Mouse (Mus musculus): ENCODE data around the gene Dpp6. TPM values are rescaled to one million over a fixed set of nuclear protein-coding genes. Genes with fewer than 3 reads are reported as not detected.

The Dpp6 gene
- polyA plus RNA-seq, 1 experiment, result 0.01 TPM

- Histone ChIP-seq H3K4me3 (ENCODE audit: insufficient read depth, poor library complexity, severe bottlenecking) (no peak overlapping the region), H3K27me3 (ENCODE audit: control insufficient read depth, insufficient read depth, insufficient read length) (no peaks in the 10 kb centered on the region), H3ac (ENCODE audit: control insufficient read depth, insufficient read length, low read depth) (no peak overlapping the region), H3K79me3 (ENCODE audit: low read depth) (no peaks in the 10 kb centered on the region), H3K79me2 (ENCODE audit: control insufficient read depth, insufficient read depth) (no peaks in the 10 kb centered on the region), H3K36me3 (ENCODE audit: control insufficient read depth, insufficient read depth) (no peaks in the 10 kb centered on the region)
- no peak for TF ChIP-seq USF1 (IDR thresholded peaks at IDR 0.05; ENCODE audit: low read depth)
- TF ChIP-seq MYOG (IDR thresholded peaks at IDR 0.05; ENCODE audit: control insufficient read depth, extremely low read depth, insufficient read length), result no peak
- no peak for TF ChIP-seq CEBPB (IDR thresholded peaks at IDR 0.05; ENCODE audit: low read depth)
- no peak for TF ChIP-seq FOSL1 (IDR thresholded peaks at IDR 0.05; ENCODE audit: insufficient read depth, low read length, poor library complexity, severe bottlenecking)
- TF ChIP-seq MYOD1 (IDR thresholded peaks at IDR 0.05; ENCODE audit: control insufficient read depth, insufficient read length, low read depth), result no peak
- no peak for TF ChIP-seq MAX (IDR thresholded peaks at IDR 0.05)
- TF ChIP-seq CTCF (IDR thresholded peaks at IDR 0.05; ENCODE audit: control insufficient read depth, insufficient read depth, insufficient read length), result no peak
Observed at GRCm38 (mm10) chr5:26924552-26924951, 107.5 kb downstream of the Dpp6 start.

- Histone ChIP-seq H3K36me3 (ENCODE audit: control insufficient read depth, insufficient read depth) (no peaks in the 10 kb centered on the region), H3K4me3 (ENCODE audit: insufficient read depth, poor library complexity, severe bottlenecking) (no peak overlapping the region), H3ac (ENCODE audit: control insufficient read depth, insufficient read length, low read depth) (no peak overlapping the region), H3K79me2 (ENCODE audit: control insufficient read depth, insufficient read depth) (no peaks in the 10 kb centered on the region), H3K27me3 (ENCODE audit: control insufficient read depth, insufficient read depth, insufficient read length) (no peaks in the 10 kb centered on the region), H3K79me3 (ENCODE audit: low read depth) (no peaks in the 10 kb centered on the region)
- TF ChIP-seq MYOG (IDR thresholded peaks at IDR 0.05; ENCODE audit: control insufficient read depth, extremely low read depth, insufficient read length) (no peak), USF1 (IDR thresholded peaks at IDR 0.05; ENCODE audit: low read depth) (no peak), FOSL1 (IDR thresholded peaks at IDR 0.05; ENCODE audit: insufficient read depth, low read length, poor library complexity, severe bottlenecking) (no peak), CEBPB (IDR thresholded peaks at IDR 0.05; ENCODE audit: low read depth) (no peak)
Observed at GRCm38 (mm10) chr5:26932413-26933122, 115.6 kb downstream of the Dpp6 start.

DNA sequence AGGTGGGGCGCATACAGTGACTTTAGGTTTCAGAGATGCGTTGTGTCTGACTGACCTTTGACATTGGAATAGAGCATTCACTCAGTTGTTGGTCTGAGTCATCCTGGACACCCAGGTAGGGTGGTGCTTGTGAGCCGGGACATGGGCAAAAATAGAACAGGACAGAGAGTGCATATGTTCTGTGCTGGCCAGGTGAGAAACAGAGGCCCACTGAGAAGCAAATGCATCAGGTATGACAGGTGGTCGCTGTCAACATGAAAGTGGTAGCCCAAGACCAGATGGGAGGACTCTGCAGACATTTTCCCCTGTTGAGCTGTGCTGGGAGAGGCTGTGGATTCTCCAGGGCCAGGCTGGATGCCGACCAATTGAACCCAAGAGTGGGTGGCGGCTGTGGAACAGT is 117.9 kb downstream of the Dpp6 start:
- H3K27me3 ChIP-seq (ENCODE audit: control insufficient read depth, insufficient read depth, insufficient read length), result no peaks in the 10 kb centered on the region
- H3K36me3 ChIP-seq (ENCODE audit: control insufficient read depth, insufficient read depth), result no peaks in the 10 kb centered on the region
- no peak overlapping the region for H3K4me3 ChIP-seq (ENCODE audit: insufficient read depth, poor library complexity, severe bottlenecking)
- no peaks in the 10 kb centered on the region for H3K79me2 ChIP-seq (ENCODE audit: control insufficient read depth, insufficient read depth)
- H3ac ChIP-seq (ENCODE audit: control insufficient read depth, insufficient read length, low read depth), result no peak overlapping the region
- TF ChIP-seq USF1 (IDR thresholded peaks at IDR 0.05; ENCODE audit: low read depth) (no peak), MAX (IDR thresholded peaks at IDR 0.05) (no peak), MYOD1 (IDR thresholded peaks at IDR 0.05; ENCODE audit: control insufficient read depth, insufficient read length, low read depth) (no peak), MYOG (IDR thresholded peaks at IDR 0.05; ENCODE audit: control insufficient read depth, extremely low read depth, insufficient read length) (no peak), CEBPB (IDR thresholded peaks at IDR 0.05; ENCODE audit: low read depth) (no peak), FOSL1 (IDR thresholded peaks at IDR 0.05; ENCODE audit: insufficient read depth, low read length, poor library complexity, severe bottlenecking) (no peak), CTCF (IDR thresholded peaks at IDR 0.05; ENCODE audit: control insufficient read depth, insufficient read depth, insufficient read length) (no peak)
- no peaks in the 10 kb centered on the region for H3K79me3 ChIP-seq (ENCODE audit: low read depth)

DNA sequence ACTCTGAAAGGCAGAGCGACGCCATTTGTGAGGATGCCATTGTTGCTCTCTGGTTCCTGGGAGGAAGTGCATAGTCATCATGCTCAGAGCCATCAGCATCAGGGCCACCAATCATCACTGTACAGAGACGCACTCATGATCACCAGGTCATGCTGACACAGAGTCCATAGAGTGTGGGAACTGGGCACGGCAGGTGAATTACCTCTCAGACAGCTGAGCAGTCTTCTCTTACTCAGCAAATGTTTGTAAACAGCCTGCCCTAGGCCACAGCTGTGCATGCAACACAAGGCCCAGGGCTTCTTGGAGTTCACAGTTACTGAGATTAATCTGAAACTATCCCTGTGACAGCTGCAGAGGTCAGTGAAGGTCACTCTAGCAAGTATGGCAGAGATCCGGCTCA is 124.5 kb downstream of the Dpp6 start:
- Histone ChIP-seq H3K4me3 (ENCODE audit: insufficient read depth, poor library complexity, severe bottlenecking) (no peak overlapping the region), H3K79me3 (ENCODE audit: low read depth) (no peaks in the 10 kb centered on the region), H3K79me2 (ENCODE audit: control insufficient read depth, insufficient read depth) (no peaks in the 10 kb centered on the region), H3ac (ENCODE audit: control insufficient read depth, insufficient read length, low read depth) (no peak overlapping the region), H3K36me3 (ENCODE audit: control insufficient read depth, insufficient read depth) (no peaks in the 10 kb centered on the region), H3K27me3 (ENCODE audit: control insufficient read depth, insufficient read depth, insufficient read length) (no peaks in the 10 kb centered on the region)
- TF ChIP-seq MYOD1 (IDR thresholded peaks at IDR 0.05; ENCODE audit: control insufficient read depth, insufficient read length, low read depth) (no peak), CEBPB (IDR thresholded peaks at IDR 0.05; ENCODE audit: low read depth) (no peak), CTCF (IDR thresholded peaks at IDR 0.05; ENCODE audit: control insufficient read depth, insufficient read depth, insufficient read length) (no peak), FOSL1 (IDR thresholded peaks at IDR 0.05; ENCODE audit: insufficient read depth, low read length, poor library complexity, severe bottlenecking) (no peak), MYOG (IDR thresholded peaks at IDR 0.05; ENCODE audit: control insufficient read depth, extremely low read depth, insufficient read length) (no peak), USF1 (IDR thresholded peaks at IDR 0.05; ENCODE audit: low read depth) (no peak), MAX (IDR thresholded peaks at IDR 0.05) (no peak)

DNA sequence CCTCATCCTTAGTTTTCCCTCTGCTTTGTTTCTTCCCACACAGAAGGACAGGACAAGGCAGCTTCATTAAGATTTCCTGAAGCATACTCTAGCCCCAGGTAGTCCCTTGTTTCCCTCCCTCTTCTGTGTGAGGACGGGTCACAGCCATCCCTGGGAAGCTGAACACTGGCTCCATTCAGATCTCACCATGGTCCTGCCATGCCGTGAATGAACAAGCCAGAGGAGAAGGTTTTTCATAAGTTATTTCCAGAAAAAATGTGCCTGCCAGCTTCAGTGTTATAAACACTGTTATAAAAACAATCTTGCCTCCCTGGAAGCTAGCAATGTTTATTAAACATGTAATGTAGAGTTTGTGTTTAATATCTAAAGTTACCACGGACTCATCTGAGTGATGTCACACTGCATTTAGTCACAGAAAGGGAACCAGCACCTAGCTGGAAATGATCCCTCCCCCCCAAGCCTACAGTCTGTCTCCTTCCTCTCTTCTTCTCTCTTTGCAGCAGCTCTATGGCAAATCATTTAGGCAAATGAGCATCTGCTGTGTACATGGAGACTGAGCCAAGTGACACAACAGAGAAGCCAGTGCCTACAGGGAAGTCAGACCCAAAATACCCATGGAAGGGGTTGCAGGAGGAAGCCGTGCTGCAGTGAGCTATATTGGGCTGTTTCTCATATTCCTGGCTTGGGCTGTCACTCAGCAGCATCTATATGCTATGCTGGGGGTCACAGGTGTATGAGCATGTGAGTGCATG is 128.3 kb downstream of the Dpp6 start:
- TF ChIP-seq CEBPB (IDR thresholded peaks at IDR 0.05; ENCODE audit: low read depth) (no peak), MAX (IDR thresholded peaks at IDR 0.05) (no peak), FOSL1 (IDR thresholded peaks at IDR 0.05; ENCODE audit: insufficient read depth, low read length, poor library complexity, severe bottlenecking) (no peak), MYOG (IDR thresholded peaks at IDR 0.05; ENCODE audit: control insufficient read depth, extremely low read depth, insufficient read length) (no peak), MYOD1 (IDR thresholded peaks at IDR 0.05; ENCODE audit: control insufficient read depth, insufficient read length, low read depth) (no peak), USF1 (IDR thresholded peaks at IDR 0.05; ENCODE audit: low read depth) (no peak), CTCF (IDR thresholded peaks at IDR 0.05; ENCODE audit: control insufficient read depth, insufficient read depth, insufficient read length) (no peak)
- Histone ChIP-seq H3K27me3 (ENCODE audit: control insufficient read depth, insufficient read depth, insufficient read length) (no peaks in the 10 kb centered on the region), H3K4me3 (ENCODE audit: insufficient read depth, poor library complexity, severe bottlenecking) (no peak overlapping the region), H3K36me3 (ENCODE audit: control insufficient read depth, insufficient read depth) (no peaks in the 10 kb centered on the region), H3ac (ENCODE audit: control insufficient read depth, insufficient read length, low read depth) (no peak overlapping the region), H3K79me2 (ENCODE audit: control insufficient read depth, insufficient read depth) (no peaks in the 10 kb centered on the region), H3K79me3 (ENCODE audit: low read depth) (no peaks in the 10 kb centered on the region)

All from C2C12 (cell line).